Mouse (Mus musculus) T-cell, adult 66 days (primary cell): ENCODE measurements around the gene Gadd45b. TPM values are rescaled to one million over a fixed set of nuclear protein-coding genes. Genes with fewer than 3 reads are reported as not detected.

ENCODE experiments used
- total RNA-seq, 2 experiments: library from RNA; stranded (reverse); gene quantifications; 3 replicates in 1 of 2; 4 replicates in 1 of 2; pipeline ENCODE4 v1.2.4; 2023

Gadd45b gene
- total RNA-seq = 10 to 100 TPM; 21.4 to 31.5 TPM

DNA sequence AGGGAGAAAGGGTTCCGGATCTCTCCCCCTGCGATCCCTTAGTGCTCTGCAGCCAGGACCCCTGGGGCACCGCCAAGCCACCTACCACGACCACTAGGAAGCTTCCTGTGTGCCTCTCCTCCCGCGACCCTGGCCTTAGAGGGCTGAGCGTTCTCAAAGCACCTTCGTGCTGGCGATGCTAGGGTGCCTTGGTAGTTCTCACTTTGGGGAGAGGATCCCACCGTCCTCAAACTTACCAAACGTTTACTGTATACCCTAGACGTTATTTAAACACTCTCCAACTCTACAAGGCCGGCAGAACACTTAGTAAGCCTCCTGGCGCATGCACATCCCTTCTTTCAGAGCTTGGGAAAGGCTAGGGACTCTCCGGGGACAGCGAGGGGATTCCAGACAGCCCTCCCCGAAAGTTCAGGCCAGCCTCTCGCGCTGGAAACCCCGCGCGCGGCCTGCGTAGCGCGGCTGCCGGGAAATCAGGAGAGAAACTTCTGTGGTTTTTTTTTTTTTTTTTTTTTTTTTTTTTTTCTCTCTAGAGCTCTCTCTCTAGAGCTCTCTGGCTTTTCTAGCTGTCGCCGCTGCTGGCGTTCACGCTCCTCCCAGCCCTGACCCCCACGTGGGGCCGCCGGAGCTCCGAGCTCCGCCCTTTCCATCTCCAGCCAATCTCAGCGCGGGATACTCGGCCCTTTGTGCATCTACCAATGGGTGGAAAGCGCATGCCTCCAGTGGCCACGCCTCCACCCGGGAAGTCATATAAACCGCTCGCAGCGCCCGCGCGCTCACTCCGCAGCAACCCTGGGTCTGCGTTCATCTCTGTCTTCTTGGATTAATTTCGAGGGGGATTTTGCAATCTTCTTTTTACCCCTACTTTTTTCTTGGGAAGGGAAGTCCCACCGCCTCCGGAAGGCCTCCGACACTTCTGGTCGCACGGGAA is at the start of gene Gadd45b:
Gadd45b (plus strand) TSS at position 775 of the 928 bp plus-strand sequence.

DNA sequence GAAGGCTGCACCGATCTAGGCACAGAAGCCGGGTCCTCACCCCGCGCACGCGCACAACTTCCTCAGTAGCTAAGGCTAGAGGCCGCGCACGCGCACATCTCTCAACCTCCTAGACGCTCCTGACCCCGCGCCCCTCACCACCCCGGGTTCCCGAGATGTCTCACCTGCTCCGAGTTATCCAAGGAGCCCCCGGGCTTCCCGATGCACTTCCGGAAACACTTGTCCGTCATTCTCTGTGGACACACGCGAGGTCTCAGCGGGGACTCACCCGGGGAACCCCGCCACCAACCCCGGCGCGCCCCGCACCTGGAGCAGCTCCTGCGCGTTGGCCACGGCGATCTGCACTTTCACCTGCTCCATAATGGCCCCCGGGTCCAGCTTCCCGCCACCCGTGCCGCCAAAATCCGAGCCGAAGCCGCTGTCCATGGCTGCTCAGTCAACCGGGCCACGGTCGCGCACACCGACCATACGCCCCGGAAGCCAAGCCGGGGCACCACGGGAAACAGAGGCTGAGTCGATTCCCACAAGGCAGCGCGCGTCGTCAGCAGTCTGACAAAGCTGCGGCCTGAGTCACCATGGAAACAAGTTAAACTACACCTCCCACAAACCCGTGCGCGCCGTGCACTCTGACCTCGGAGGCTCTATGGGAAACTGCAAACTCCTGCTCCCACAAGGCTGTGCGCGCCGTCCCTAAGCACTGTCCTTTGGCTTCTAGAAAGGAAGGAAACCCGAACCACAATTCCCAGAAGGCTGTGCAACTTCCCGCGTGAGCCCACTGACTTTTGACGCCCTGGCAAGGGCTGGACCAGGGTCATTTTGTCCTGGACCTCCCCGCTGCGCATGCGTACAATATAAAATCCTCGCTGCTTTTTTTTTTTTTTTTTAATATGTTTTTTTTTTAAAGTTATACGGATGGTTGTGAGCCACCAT is 29.3 kb upstream of the Gadd45b start, which contains the start of gene Timm13:
Timm13 (minus strand) TSS at position 652 of the 930 bp plus-strand sequence.

DNA sequence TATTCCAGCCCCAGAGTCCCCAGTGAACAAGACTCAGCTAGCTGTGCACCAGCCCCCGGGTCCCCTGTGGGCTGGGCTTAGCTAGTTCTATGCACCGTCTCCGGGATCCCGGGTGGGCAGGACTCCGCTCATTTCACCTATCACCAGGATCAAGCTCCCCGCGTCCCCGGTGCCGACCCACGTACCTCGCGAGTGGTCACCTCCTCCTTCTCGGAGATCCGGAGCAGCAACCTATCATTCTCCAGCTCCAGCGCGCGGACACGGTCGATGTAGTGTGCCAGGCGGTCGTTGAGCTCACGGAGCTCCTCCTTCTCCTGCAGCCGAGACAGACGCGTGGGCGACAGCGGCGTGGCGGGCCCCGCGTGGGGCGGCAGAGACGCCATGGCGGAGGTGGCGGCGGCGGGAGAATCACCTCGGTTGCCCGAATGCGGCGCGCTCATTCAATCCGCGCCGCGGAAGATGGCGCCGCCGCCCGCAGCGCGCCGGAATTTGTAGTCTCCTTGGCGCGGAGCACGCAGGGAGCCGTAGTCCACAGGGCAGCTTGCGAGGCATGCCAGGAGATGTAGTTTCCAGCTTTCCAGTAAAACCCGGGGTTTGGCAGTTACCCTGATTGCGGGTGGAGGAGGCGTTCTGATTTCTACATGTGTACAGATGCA is 12.0 kb upstream of the Gadd45b start, which contains the start of gene Lmnb2:
Lmnb2 (minus strand) TSS at position 467 of the 656 bp plus-strand sequence.

Other genes with a start within 250 kb of the Gadd45b start
- 100 to 1,000 TPM; 151 to 180 TPM for gene Mob3a, start 228.1 kb upstream of the Gadd45b start, total RNA-seq
- gene Izumo4, start 227.9 kb upstream of the Gadd45b start, total RNA-seq = 10 to 100 TPM; 56.2 to 88.3 TPM
- 100 to 1,000 TPM; 144 to 150 TPM for gene Ap3d1, start 187.8 kb upstream of the Gadd45b start, total RNA-seq
- 10 to 100 TPM; 69.9 to 73.5 TPM for gene Dot1l, start 174.9 kb upstream of the Gadd45b start, total RNA-seq
- 10 to 100 TPM; 76.4 to 85.9 TPM for gene Sf3a2, start 131.9 kb upstream of the Gadd45b start, total RNA-seq
- 100 to 1,000 TPM; 133 to 134 TPM for gene Plekhj1, start 131.4 kb upstream of the Gadd45b start, total RNA-seq
- gene Amh, start 124.8 kb upstream of the Gadd45b start, total RNA-seq = 1 to 10 TPM; 2.0 to 3.3 TPM
- gene Jsrp1, start 116.6 kb upstream of the Gadd45b start, total RNA-seq = not detected
- gene Oaz1, start 103.4 kb upstream of the Gadd45b start, total RNA-seq = 100 to 1,000 TPM; 571 to 578 TPM
- gene Lingo3, start 86.0 kb upstream of the Gadd45b start, total RNA-seq = not detected
- 10 to 100 TPM; 37.9 to 40.3 TPM for gene Lsm7, start 74.9 kb upstream of the Gadd45b start, total RNA-seq
- 10 to 100 TPM; 33.5 to 37.7 TPM for gene Sppl2b, start 74.8 kb upstream of the Gadd45b start, total RNA-seq
- gene Tmprss9, start 58.2 kb upstream of the Gadd45b start, total RNA-seq = not detected
- gene Timm13, start 29.1 kb upstream of the Gadd45b start, total RNA-seq = 10 to 100 TPM; 58.6 to 63.8 TPM
- 10 to 100 TPM; 14.0 to 15.8 TPM for gene Lmnb2, start 11.8 kb upstream of the Gadd45b start, total RNA-seq
- not detected for gene Gng7, start 84.9 kb downstream of the Gadd45b start, total RNA-seq
- not detected for gene Diras1, start 95.6 kb downstream of the Gadd45b start, total RNA-seq
- gene Slc39a3, start 107.4 kb downstream of the Gadd45b start, total RNA-seq = 10 to 100 TPM; 18.7 to 21.2 TPM
- gene Sgta, start 130.1 kb downstream of the Gadd45b start, total RNA-seq = 10 to 100 TPM; 47.1 to 52.0 TPM
- gene Thop1, start 140.0 kb downstream of the Gadd45b start, total RNA-seq = 10 to 100 TPM in 1 of 2 experiments, 1 to 10 TPM in 1; 9.4 to 11.5 TPM
- gene Creb3l3, start 168.8 kb downstream of the Gadd45b start, total RNA-seq = not detected
- gene Map2k2, start 175.8 kb downstream of the Gadd45b start, total RNA-seq = 100 to 1,000 TPM; 134 to 145 TPM
- 10 to 100 TPM; 75.0 to 78.0 TPM for gene Zbtb7a, start 205.1 kb downstream of the Gadd45b start, total RNA-seq
- 10 to 100 TPM; 37.2 to 43.2 TPM for gene Pias4, start 237.8 kb downstream of the Gadd45b start, total RNA-seq
- 1,000 to 10,000 TPM; 2,301 to 2,484 TPM for gene Eef2, start 246.6 kb downstream of the Gadd45b start, total RNA-seq